Mouse (Mus musculus) urinary bladder, adult 2 months (tissue): ENCODE results near the gene Kifc1. TPM values are rescaled to one million over a fixed set of nuclear protein-coding genes. Genes with fewer than 3 reads are reported as not detected.

ENCODE experiments used
- DNase-seq: peaks from one replicate; pipeline ENCODE4 v3.0.0; 2022; ENCODE audit warnings: low spot score
- polyA plus RNA-seq: library from polyadenylated mRNA; depleted of rRNA; stranded (reverse); fragments of >200 nt; gene quantifications from 2 replicates; pipeline ENCODE4 v1.2.3, GENCODE M21; 2012; rRNA removed

Gene Kifc1
- polyA plus RNA-seq, 1 experiment, result 3.3 TPM

DNA sequence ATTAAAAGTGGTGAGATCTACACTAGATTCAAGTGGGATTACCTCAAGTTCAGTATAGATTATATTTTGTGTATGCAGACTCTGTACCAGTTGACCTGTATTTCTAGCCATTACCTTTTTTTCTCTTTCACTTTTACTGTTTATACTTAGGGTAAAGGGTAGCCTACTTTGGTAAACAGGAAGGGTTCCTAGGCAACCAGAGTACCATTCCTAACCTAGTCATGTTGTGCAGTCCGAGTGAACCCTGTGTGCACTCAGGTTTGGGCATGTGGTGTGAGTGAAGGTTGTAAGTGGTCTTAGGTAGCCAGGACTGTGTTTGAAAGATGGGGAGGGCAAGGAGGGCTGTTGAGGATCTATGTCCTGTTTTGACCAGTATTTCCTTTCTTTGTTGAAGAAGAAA is 39.1 kb downstream of the Kifc1 start:
- no peak for DNase-seq

GRCm38 (mm10) chr17:33848139-33848538 is 42.3 kb downstream of the Kifc1 start:
- no peak for DNase-seq

- DNase-seq, result no peak
Observed at GRCm38 (mm10) chr17:33844196-33844595, 46.3 kb downstream of the Kifc1 start.

GRCm38 (mm10) chr17:33842966-33843795 is 47.3 kb downstream of the Kifc1 start, which contains the start of gene Cd320:
Gene Cd320, plus strand, starts transcription at chr17:33843091.
- peak; percentile 89 for DNase-seq

- DNase-seq, result no peak
Observed at GRCm38 (mm10) chr17:33829561-33829960, 60.9 kb downstream of the Kifc1 start.

DNA sequence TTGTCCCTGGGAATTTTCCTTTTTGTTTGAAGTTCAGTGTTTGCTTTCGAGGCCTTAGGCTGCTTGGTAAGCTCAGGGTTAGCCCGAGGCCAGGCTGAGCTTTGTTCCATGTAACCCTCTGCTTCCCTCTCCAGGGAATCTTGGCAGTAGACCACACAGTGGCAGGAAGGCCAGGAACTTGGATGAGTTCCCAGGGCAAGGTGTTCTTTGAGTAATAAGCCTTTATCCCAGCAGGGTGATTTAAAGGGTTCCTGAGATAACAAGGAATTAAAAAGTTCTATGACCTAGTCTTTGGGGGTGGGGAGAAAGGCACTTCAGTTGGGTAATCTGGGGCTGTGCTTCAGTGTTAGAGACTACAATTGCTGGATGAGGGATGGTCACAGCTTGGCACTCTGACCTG is 61.6 kb downstream of the Kifc1 start:
- DNase-seq, result no peak

DNA sequence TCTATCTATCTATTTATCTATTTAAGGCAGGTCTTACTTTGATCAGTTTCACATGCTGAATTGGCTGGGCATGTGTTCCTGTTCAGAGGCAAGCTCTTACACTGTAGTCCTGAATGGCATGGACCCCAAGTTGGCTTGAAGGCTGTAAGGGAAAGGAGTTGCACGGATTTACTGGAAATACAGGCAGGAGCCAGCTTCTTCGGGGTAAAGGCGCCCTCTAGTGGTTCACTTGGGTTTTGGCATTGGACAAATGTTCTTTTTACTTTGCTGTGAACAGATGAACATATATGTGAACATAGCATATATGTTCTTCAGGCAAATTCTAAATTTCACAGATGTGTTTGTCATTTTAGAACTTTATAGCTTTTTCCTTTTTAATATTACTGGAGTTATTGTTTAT is 63.6 kb downstream of the Kifc1 start:
- no peak for DNase-seq

Other genes starting within 250 kb of the Kifc1 start
- gene Hnrnpm, start 203.8 kb downstream of the Kifc1 start, polyA plus RNA-seq, result 107 and 131 TPM in 2 replicates
- gene March2, start 172.0 kb downstream of the Kifc1 start, polyA plus RNA-seq, result 106 and 118 TPM in 2 replicates
- 238 and 246 TPM in 2 replicates for gene Rab11b, start 130.1 kb downstream of the Kifc1 start, polyA plus RNA-seq
- gene Angptl4, start 108.8 kb downstream of the Kifc1 start, polyA plus RNA-seq, result 7.7 and 11.3 TPM in 2 replicates
- gene Kank3, start 80.1 kb downstream of the Kifc1 start, polyA plus RNA-seq, result 65.6 and 79.0 TPM in 2 replicates
- 1,557 and 1,878 TPM in 2 replicates for gene Rps28, start 66.1 kb downstream of the Kifc1 start, polyA plus RNA-seq
- gene Ndufa7, start 66.1 kb downstream of the Kifc1 start, polyA plus RNA-seq, result 307 and 382 TPM in 2 replicates
- gene Cd320, start 47.6 kb downstream of the Kifc1 start, polyA plus RNA-seq, result 21.4 and 21.5 TPM in 2 replicates
- not detected in 2 replicates for gene Gm7029, start 16.8 kb downstream of the Kifc1 start, polyA plus RNA-seq
- 0.14 and 0.15 TPM in 2 replicates for gene Platr17, start 14.5 kb upstream of the Kifc1 start, polyA plus RNA-seq
- gene Daxx, start 18.8 kb upstream of the Kifc1 start, polyA plus RNA-seq, result 28.1 and 31.0 TPM in 2 replicates
- 84.7 and 122 TPM in 2 replicates for gene Tapbp, start 25.2 kb upstream of the Kifc1 start, polyA plus RNA-seq
- 20.1 and 23.1 TPM in 2 replicates for gene Zbtb22, start 25.2 kb upstream of the Kifc1 start, polyA plus RNA-seq
- 132 and 164 TPM in 2 replicates for gene Rgl2, start 38.9 kb upstream of the Kifc1 start, polyA plus RNA-seq
- gene Pfdn6, start 49.7 kb upstream of the Kifc1 start, polyA plus RNA-seq, result 86.5 and 87.2 TPM in 2 replicates
- 15.8 and 17.2 TPM in 2 replicates for gene Wdr46, start 50.0 kb upstream of the Kifc1 start, polyA plus RNA-seq
- 7.7 TPM in 2 replicates for gene B3galt4, start 60.8 kb upstream of the Kifc1 start, polyA plus RNA-seq
- gene Vps52, start 65.2 kb upstream of the Kifc1 start, polyA plus RNA-seq, result 39.3 and 39.7 TPM in 2 replicates
- gene Rps18, start 65.3 kb upstream of the Kifc1 start, polyA plus RNA-seq, result 1,060 and 1,160 TPM in 2 replicates
- 987 and 1,071 TPM in 2 replicates for gene H2-K1, start 109.7 kb upstream of the Kifc1 start, polyA plus RNA-seq
- 46.1 and 76.8 TPM in 2 replicates for gene Ring1, start 134.0 kb upstream of the Kifc1 start, polyA plus RNA-seq
- 86.6 and 112 TPM in 2 replicates for gene H2-Ke6, start 137.4 kb upstream of the Kifc1 start, polyA plus RNA-seq
- 106 and 110 TPM in 2 replicates for gene Slc39a7, start 141.0 kb upstream of the Kifc1 start, polyA plus RNA-seq
- 47.7 and 53.1 TPM in 2 replicates for gene Rxrb, start 141.2 kb upstream of the Kifc1 start, polyA plus RNA-seq
- 0.99 and 1.8 TPM in 2 replicates for gene Col11a2, start 148.8 kb upstream of the Kifc1 start, polyA plus RNA-seq
- 1.7 and 2.1 TPM in 2 replicates for gene H2-Oa, start 201.7 kb upstream of the Kifc1 start, polyA plus RNA-seq
- 30.0 and 31.9 TPM in 2 replicates for gene H2-DMa, start 228.9 kb upstream of the Kifc1 start, polyA plus RNA-seq
- 135 and 154 TPM in 2 replicates for gene Brd2, start 232.0 kb upstream of the Kifc1 start, polyA plus RNA-seq